Mouse (Mus musculus) megakaryocyte-erythroid progenitor cell, adult 5 weeks (primary cell): ENCODE results near the gene Ccrl2. TPM values are rescaled to one million over a fixed set of nuclear protein-coding genes. Genes with fewer than 3 reads are reported as not detected.

Experiments
- polyA plus RNA-seq: library from polyadenylated mRNA; stranded (reverse); fragments of >175 nt; gene quantifications from 2 replicates; pipeline ENCODE4 v1.2.3, GENCODE M21; 2012

Ccrl2 gene
- 1.3 and 1.6 TPM in 2 replicates for polyA plus RNA-seq

GRCm38 (mm10) chr9:111056798-111057543, at the start of gene Ccrl2:
Gene Ccrl2 (minus strand): TSS chr9:111057519.

DNA sequence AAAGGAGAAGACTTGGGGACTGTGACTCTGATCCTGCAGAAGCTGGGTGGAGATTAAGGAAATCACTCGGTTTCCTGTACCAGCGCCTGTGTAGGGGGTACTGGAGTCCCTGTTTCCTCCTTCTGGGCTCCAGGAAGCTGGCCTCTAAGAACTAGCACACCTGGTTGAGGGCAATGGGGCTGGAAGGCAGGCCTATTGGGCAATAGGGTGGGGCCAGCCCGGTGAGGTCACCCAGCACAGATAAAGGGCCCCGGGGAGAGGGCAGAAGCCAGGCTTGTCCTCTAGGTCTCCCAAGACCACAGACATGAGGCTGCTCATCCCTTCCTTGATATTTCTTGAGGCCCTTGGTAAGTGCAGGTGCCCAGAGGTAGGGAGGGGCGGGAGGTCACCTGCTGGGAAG, 38.3 kb downstream of the Ccrl2 start, which contains the start of gene Ltf:
Gene Ltf (plus strand): TSS at position 250 of the 400 bp plus-strand sequence.

Other genes with a start within 250 kb of the Ccrl2 start
- gene Prss44, start 243.5 kb downstream of the Ccrl2 start, polyA plus RNA-seq = not detected in 2 replicates
- not detected in 2 replicates for gene Prss43, start 230.8 kb downstream of the Ccrl2 start, polyA plus RNA-seq
- not detected in 2 replicates for gene Prss45, start 222.9 kb downstream of the Ccrl2 start, polyA plus RNA-seq
- not detected in 2 replicates for gene Prss46, start 213.0 kb downstream of the Ccrl2 start, polyA plus RNA-seq
- 54.6 and 61.0 TPM in 2 replicates for gene Prss50, start 199.6 kb downstream of the Ccrl2 start, polyA plus RNA-seq
- gene Als2cl, start 177.6 kb downstream of the Ccrl2 start, polyA plus RNA-seq = 3.9 and 6.0 TPM in 2 replicates
- 0.35 and 0.51 TPM in 2 replicates for gene Tmie, start 177.4 kb downstream of the Ccrl2 start, polyA plus RNA-seq
- gene Fam240a, start 140.7 kb downstream of the Ccrl2 start, polyA plus RNA-seq = not detected in 2 replicates
- not detected in 2 replicates for gene Tdgf1, start 111.4 kb downstream of the Ccrl2 start, polyA plus RNA-seq
- not detected in 2 replicates for gene Lrrc2, start 106.0 kb downstream of the Ccrl2 start, polyA plus RNA-seq
- 0.12 TPM in 1 of 2 replicates, not detected in the other for gene Rtp3, start 66.9 kb downstream of the Ccrl2 start, polyA plus RNA-seq
- gene Ltf, start 38.2 kb downstream of the Ccrl2 start, polyA plus RNA-seq = 68.7 and 71.6 TPM in 2 replicates
- gene Lrrfip2, start 60.1 kb upstream of the Ccrl2 start, polyA plus RNA-seq = 23.1 and 24.7 TPM in 2 replicates
- 5.7 and 7.1 TPM in 2 replicates for gene Mlh1, start 214.3 kb upstream of the Ccrl2 start, polyA plus RNA-seq
- gene Epm2aip1, start 214.4 kb upstream of the Ccrl2 start, polyA plus RNA-seq = 2.1 TPM in 2 replicates